Mouse (Mus musculus) intestine, postnatal 0 days (tissue): ENCODE measurements around the gene Jarid2. TPM values are rescaled to one million over a fixed set of nuclear protein-coding genes. Genes with fewer than 3 reads are reported as not detected.

Experiments
- ATAC-seq: fragments of 200-750 bp; cut with Nextera tagmentation; 2 replicates; pipeline ENCODE4 v1.8.0; 2017; ENCODE audit warnings: mild to moderate bottlenecking, moderate TSS enrichment, moderate library complexity
- H3K27ac ChIP-seq: fragments of 300-500 bp; sonication (generic); 2 replicates; pipeline ENCODE4 v1.5.1; 2014; ENCODE audit warnings: mild to moderate bottlenecking, low read depth, low read length, moderate library complexity
- H3K27me3 ChIP-seq: fragments of 300-500 bp; sonication (generic); replicated peaks from 2 replicates; pipeline ENCODE4 v1.6.1; 2014; ENCODE audit warnings: low read length, mixed read lengths; ENCODE audit not compliant: control insufficient read depth, insufficient read depth
- H3K36me3 ChIP-seq: fragments of 300-500 bp; sonication (generic); 2 replicates; pipeline ENCODE4 v1.6.1; 2014; ENCODE audit warnings: mild to moderate bottlenecking, moderate library complexity; ENCODE audit not compliant: control insufficient read depth, insufficient read depth
- H3K4me1 ChIP-seq: fragments of 300-500 bp; sonication (generic); replicated peaks from 2 replicates; pipeline ENCODE4 v1.6.1; 2014; ENCODE audit warnings: antibody characterized with exemption, low read length, mixed read lengths; ENCODE audit not compliant: control insufficient read depth, insufficient read depth
- H3K4me2 ChIP-seq: fragments of 300-500 bp; sonication (generic); replicated peaks from 2 replicates; pipeline ENCODE4 v1.6.1; 2014; ENCODE audit warnings: low read depth, mild to moderate bottlenecking, moderate library complexity
- H3K4me3 ChIP-seq: fragments of 300-500 bp; sonication (generic); 2 replicates; pipeline ENCODE4 v1.5.1; 2014; ENCODE audit warnings: low read depth, low read length
- H3K9ac ChIP-seq: fragments of 300-500 bp; sonication (generic); 2 replicates; pipeline ENCODE4 v1.6.1; 2014; ENCODE audit warnings: mild to moderate bottlenecking, low read depth, low read length
- H3K9me3 ChIP-seq: fragments of 300-500 bp; sonication (generic); 2 replicates; pipeline ENCODE4 v1.6.1; 2016; ENCODE audit warnings: mixed run types; ENCODE audit not compliant: control insufficient read depth
- CTCF ChIP-seq: sonication (generic); IDR thresholded peaks from 2 replicates; pipeline ENCODE4 v1.5.1; 2016; ENCODE audit warnings: low read depth, mild to moderate bottlenecking, control low read depth, antibody characterized with exemption, moderate library complexity
- WGBS: fragments of 180-500 bp; shearing (Covaris S2); extraction: QIAGEN DNeasy Blood & Tissue Kit; methylation state at CpG from one replicate; pipeline ENCODE4 v1.1.7; 2014; 5-methylcytosine and 5-hydroxymethylcytosine counted together
- polyA plus RNA-seq: library from polyadenylated mRNA; unstranded; fragments of >200 nt; fragmentation: Nextera tagmentation; extraction: Ambion mirVana; gene quantifications from 2 replicates; pipeline ENCODE4 v1.2.1, GENCODE M21; 2015

The Jarid2 gene
- polyA plus RNA-seq, 1 experiment from 2014 or later, result 6.8 TPM

- H3K9ac ChIP-seq, result no peak overlapping the region
- H3K4me1 ChIP-seq, result no peaks in the 10 kb centered on the region
- no peak overlapping the region for H3K4me3 ChIP-seq
- H3K27me3 ChIP-seq, result no peaks in the 10 kb centered on the region
- ATAC-seq, result no peak
- TF ChIP-seq CTCF, result no peak
- H3K27ac ChIP-seq, result no peak overlapping the region
- H3K36me3 ChIP-seq, result no peaks in the 10 kb centered on the region
- no peaks in the 10 kb centered on the region for H3K9me3 ChIP-seq
- 80% methylated on average over 7 of the region's 7 CpGs for WGBS
- H3K4me2 ChIP-seq, result no peak overlapping the region
Observed at GRCm38 (mm10) chr13:44705743-44706044, 23.6 kb upstream of the Jarid2 start.

DNA sequence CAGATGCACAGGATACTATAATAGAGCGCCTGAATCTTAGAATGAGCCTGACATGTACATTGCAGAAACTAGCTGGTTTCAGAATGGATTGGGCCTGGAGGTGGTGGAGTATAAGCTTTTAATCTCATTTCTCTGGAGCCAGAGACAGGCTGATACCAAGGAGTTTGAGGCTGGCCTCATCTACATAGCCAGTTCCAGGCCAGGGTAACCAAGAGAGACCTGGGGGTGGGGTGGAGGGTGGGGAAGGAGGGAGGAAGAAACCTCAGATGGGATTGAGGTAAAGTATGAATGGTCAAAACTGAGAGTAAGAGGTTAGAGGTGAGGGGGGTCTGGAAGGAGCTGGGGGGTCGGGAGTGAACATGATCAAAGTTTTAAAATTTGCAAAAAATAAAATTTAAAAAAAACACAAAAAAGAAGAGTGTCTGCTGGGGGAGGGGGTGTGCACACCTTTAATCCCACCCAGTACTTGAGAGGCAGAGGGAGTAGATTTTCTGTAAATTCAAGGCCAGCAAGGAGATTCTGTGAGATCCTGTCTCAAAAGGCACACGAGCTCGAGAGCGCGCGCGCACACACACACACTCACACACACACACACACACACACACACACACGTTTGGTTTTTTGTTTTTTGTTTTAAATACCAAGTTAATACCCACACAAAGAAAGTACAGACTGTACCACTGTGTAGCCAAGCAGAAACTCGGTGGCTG, 22.9 kb upstream of the Jarid2 start:
- H3K4me2 ChIP-seq, result no peak overlapping the region
- H3K9ac ChIP-seq, result no peak overlapping the region
- H3K9me3 ChIP-seq, result no peaks in the 10 kb centered on the region
- no peaks in the 10 kb centered on the region for H3K4me1 ChIP-seq
- H3K27ac ChIP-seq, result no peak overlapping the region
- TF ChIP-seq CTCF, result no peak
- H3K27me3 ChIP-seq, result no peaks in the 10 kb centered on the region
- no peak for ATAC-seq
- no peaks in the 10 kb centered on the region for H3K36me3 ChIP-seq
- no peak overlapping the region for H3K4me3 ChIP-seq
- 81% methylated on average over 10 of the region's 10 CpGs for WGBS

GRCm38 (mm10) chr13:44707176-44707575, 22.1 kb upstream of the Jarid2 start:
- Histone ChIP-seq H3K9me3 (no peaks in the 10 kb centered on the region), H3K4me3 (no peak overlapping the region), H3K4me2 (no peak overlapping the region), H3K27me3 (no peaks in the 10 kb centered on the region), H3K27ac (no peak overlapping the region), H3K9ac (no peak overlapping the region), H3K4me1 (no peaks in the 10 kb centered on the region), H3K36me3 (no peaks in the 10 kb centered on the region)
- no peak for TF ChIP-seq CTCF
- 86% methylated on average over 5 of the region's 5 CpGs for WGBS
- ATAC-seq, result no peak

- no peak for ATAC-seq
Observed at GRCm38 (mm10) chr13:44708336-44709017, 20.8 kb upstream of the Jarid2 start.

GRCm38 (mm10) chr13:44709747-44710480, 19.4 kb upstream of the Jarid2 start:
- Histone ChIP-seq H3K27me3 (no peaks in the 10 kb centered on the region), H3K9me3 (no peaks in the 10 kb centered on the region), H3K4me3 (no peak overlapping the region), H3K36me3 (no peaks in the 10 kb centered on the region), H3K27ac (no peak overlapping the region), H3K4me2 (no peak overlapping the region), H3K9ac (no peak overlapping the region), H3K4me1 (no peaks in the 10 kb centered on the region)
- ATAC-seq, result no peak
- TF ChIP-seq CTCF, result no peak
- 78% methylated on average over 8 of the region's 8 CpGs for WGBS

More at GRCm38 (mm10) chr13:44708336-44709017, 20.8 kb upstream of the Jarid2 start:
- Histone ChIP-seq H3K9me3 (no peaks in the 10 kb centered on the region), H3K4me1 (no peaks in the 10 kb centered on the region), H3K27me3 (no peaks in the 10 kb centered on the region), H3K4me3 (no peak overlapping the region), H3K27ac (no peak overlapping the region), H3K4me2 (no peak overlapping the region), H3K36me3 (no peaks in the 10 kb centered on the region), H3K9ac (no peak overlapping the region)
- 97% methylated on average over 14 of the region's 14 CpGs for WGBS
- TF ChIP-seq CTCF, result no peak

- H3K4me1 ChIP-seq, result no peaks in the 10 kb centered on the region
- no peak overlapping the region for H3K9ac ChIP-seq
- 64% methylated on average over 5 of the region's 5 CpGs for WGBS
- no peak overlapping the region for H3K4me2 ChIP-seq
- H3K9me3 ChIP-seq, result no peaks in the 10 kb centered on the region
- TF ChIP-seq CTCF, result no peak
- no peak overlapping the region for H3K4me3 ChIP-seq
- H3K27ac ChIP-seq, result no peak overlapping the region
- no peaks in the 10 kb centered on the region for H3K36me3 ChIP-seq
- no peak for ATAC-seq
- no peaks in the 10 kb centered on the region for H3K27me3 ChIP-seq
Observed at GRCm38 (mm10) chr13:44711062-44711461, 18.2 kb upstream of the Jarid2 start.
